In the genomic region with DNA sequence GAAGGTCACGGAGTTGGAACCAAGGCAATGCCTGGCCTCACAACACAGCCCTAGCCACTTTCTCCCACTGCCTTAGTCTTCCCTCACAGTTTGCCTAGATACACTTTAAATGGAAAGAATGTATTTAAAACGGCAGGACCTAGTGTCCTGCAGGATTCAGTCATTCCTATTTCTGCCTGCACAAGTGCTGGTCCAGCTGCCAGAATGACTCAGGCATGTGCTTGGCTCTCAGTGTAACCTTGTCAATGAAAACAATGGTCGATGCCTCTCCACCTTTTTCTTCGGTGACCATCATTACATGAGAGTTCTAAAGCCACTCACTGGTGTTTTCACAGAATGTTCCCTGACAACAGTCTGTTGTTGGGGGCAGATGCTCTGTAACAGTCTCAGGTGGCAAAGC, we compare ENCODE assay signal across 18 mouse cellular contexts. TPM values are rescaled to one million over a fixed set of nuclear protein-coding genes. Genes with fewer than 3 reads are reported as not detected.
DNase-seq lines count a peak whose midpoint lies in the region; TF ChIP-seq lines count a peak whose summit lies in the region.
"Had no signal": no experiment of that assay in that cellular context is flagged by ENCODE, and none has a peak within 500 bp of the region (broad histone marks: within the 10 kb centered on the region; RNA-seq: fewer than 3 reads in every experiment).

No protein-coding gene starts in this region.

- no peak overlapping the region for H3K9ac ChIP-seq in heart, adult 2 months (ENCODE audit: low read depth, low read length)
- H3K9ac ChIP-seq: forebrain, embryonic 13.5 days; forebrain, postnatal 0 days; heart, embryonic 13.5 days; hindbrain, embryonic 13.5 days had no signal

- H3K27ac ChIP-seq in heart, adult 2 months, result peak overlapping the region; percentile 41
- H3K27ac ChIP-seq: forebrain, embryonic 13.5 days; heart, embryonic 13.5 days; hindbrain, embryonic 13.5 days; hindbrain, postnatal 0 days had no signal

- peaks cover 5% of the 10 kb centered on the region; the same call in 1 of the 2 replicates for H3K4me1 ChIP-seq in heart, adult 2 months (ENCODE audit: control insufficient read depth, insufficient read depth, low read length)
- H3K4me1 ChIP-seq: forebrain, embryonic 13.5 days; heart, embryonic 13.5 days; hindbrain, embryonic 13.5 days had no signal

- intact Hi-C loops in heart, adult 2 months (cut with DNase I), result no loop called here
- intact Hi-C loops in heart, postnatal 14 days (cut with DNase I), result no loop called here

- DNase-seq in adrenal gland, postnatal 10 days, result peak; percentile 29
- no peak for DNase-seq in adrenal gland, postnatal 25 days
- DNase-seq in heart, adult 2 months, result peak in 1 of 2 experiments; percentile 24
- DNase-seq in heart, postnatal 14 days, result no peak
- DNase-seq in 3T3-L1 (ENCODE audit: low read depth, low spot score), result peak; percentile 11
- peak; percentile 40 to 54 for DNase-seq in adrenal gland, postnatal 36 days
- DNase-seq in urinary bladder, adult 18-20 months (ENCODE audit: low spot score in 2 of 2), result no peak
- DNase-seq: cerebellum, adult 11-12 months; cerebellum, adult 9-10 months; cerebellum, postnatal 25 days; forebrain, postnatal 0 days; gastrocnemius, postnatal 36 days; kidney, adult 11 months; kidney, adult 9 months had no signal

- TF ChIP-seq POLR2A in heart, adult 2 months (IDR thresholded peaks at IDR 0.05; ENCODE audit: insufficient read depth, low read depth, low read length), result no peak

- no peaks in the 10 kb centered on the region; the same call in 1 of the 2 replicates for H3K36me3 ChIP-seq in heart, adult 2 months (ENCODE audit: control insufficient read depth, insufficient read depth, low read length)

- TF ChIP-seq CTCF in heart, adult 2 months (IDR thresholded peaks at IDR 0.05), result no peak

- H3K4me3 ChIP-seq in heart, adult 2 months, result no peak overlapping the region
- H3K4me3 ChIP-seq: forebrain, embryonic 13.5 days; heart, embryonic 13.5 days; hindbrain, embryonic 13.5 days had no signal

- no peaks in the 10 kb centered on the region for H3K79me2 ChIP-seq in heart, adult 2 months (replicated peaks; ENCODE audit: control insufficient read depth, insufficient read depth, low read length)

- TF ChIP-seq EP300 in heart, adult 2 months (IDR thresholded peaks at IDR 0.05; ENCODE audit: insufficient read depth, low read depth, low read length), result no peak

- no peaks in the 10 kb centered on the region for H3K27me3 ChIP-seq in heart, adult 2 months (ENCODE audit: control insufficient read depth, insufficient read depth, low read length)
- H3K27me3 ChIP-seq: forebrain, embryonic 13.5 days; heart, embryonic 13.5 days; hindbrain, embryonic 13.5 days had no signal

- WGBS in heart, adult 2 months, result 61% methylated on average over 4 of the region's 4 CpGs

RNA-seq across cellular contexts. Expression of a gene that starts 30.4 kb away (rescaled TPM):
- 10 to 100 TPM; 11.9 to 16.7 TPM for total RNA-seq in adrenal gland, postnatal 10 days (2021)
- total RNA-seq in adrenal gland, postnatal 25 days (2021), result 16.7 and 20.9 TPM in 2 replicates
- total RNA-seq in heart, adult 2 months (2021), result 1 to 10 TPM; 9.6 to 9.8 TPM
- polyA plus RNA-seq in heart, adult 2 months (2012; rRNA removed), result 5.9 and 11.5 TPM in 2 replicates
- total RNA-seq in heart, postnatal 14 days (2021), result 10 to 100 TPM; 12.4 to 13.8 TPM
- 10 to 100 TPM; 14.3 to 19.0 TPM for total RNA-seq in adrenal gland, postnatal 36 days (2021)

RNA-seq across cellular contexts. Expression of a gene that starts 52.5 kb away (rescaled TPM):
- 1 to 10 TPM; 1.2 TPM for total RNA-seq in adrenal gland, postnatal 10 days (2021)
- 0.95 and 1.2 TPM in 2 replicates for total RNA-seq in adrenal gland, postnatal 25 days (2021)
- under 1 TPM; 0.26 to 0.41 TPM for total RNA-seq in heart, adult 2 months (2021)
- polyA plus RNA-seq in heart, adult 2 months (2012; rRNA removed), result 0.45 and 0.91 TPM in 2 replicates
- total RNA-seq in heart, postnatal 14 days (2021), result under 1 TPM; 0.24 to 0.29 TPM
- 1 to 10 TPM; 1.1 to 1.8 TPM for total RNA-seq in adrenal gland, postnatal 36 days (2021)
- total RNA-seq: forebrain, postnatal 0 days; hindbrain, postnatal 0 days had no signal
- polyA plus RNA-seq: forebrain, embryonic 13.5 days; forebrain, postnatal 0 days had no signal

Comparison
In these comparisons a context has a peak if more than half of its experiments do, and no peak if none do; other contexts are left out.
1. DNase-seq: peak in adrenal gland, postnatal 10 days (single experiment), 3T3-L1 (single experiment) and adrenal gland, postnatal 36 days (2 of 2); none in adrenal gland, postnatal 25 days (single experiment), heart, postnatal 14 days (0 of 2) and urinary bladder, adult 18-20 months (0 of 2).